Mouse (Mus musculus) brain, embryonic 14.5 days (tissue): ENCODE results near the gene Bcl6.

Experiments
- CTCF ChIP-seq: fragments of 200-500 bp; IDR thresholded peaks from 2 replicates; pipeline ENCODE4 v1.5.1; 2012; ENCODE audit warnings: inconsistent platforms, mild to moderate bottlenecking, moderate library complexity, borderline replicate concordance; ENCODE audit not compliant: insufficient read depth, insufficient read length; ENCODE audit errors: extremely low read depth
- POLR2A ChIP-seq: fragments of 200-500 bp; IDR thresholded peaks from 2 replicates; pipeline ENCODE4 v1.6.1; 2012; ENCODE audit warnings: mild to moderate bottlenecking, inconsistent platforms, borderline replicate concordance; ENCODE audit not compliant: poor library complexity, insufficient read depth, insufficient read length, severe bottlenecking; ENCODE audit errors: extremely low read depth

- TF ChIP-seq CTCF (no peak), POLR2A (peak; percentile 35; the same call in 1 of the 2 replicates)
These were observed at the start of gene Bcl6, which contains the start of gene Gm37419 for GRCm38 (mm10) chr16:23988466-23989208.
